Mouse (Mus musculus) MEL (cell line): ENCODE results near the gene Carnmt1.

Source experiments
- CHD2 ChIP-seq: IDR thresholded peaks from 2 replicates; pipeline ENCODE4 v1.6.1; 2011; ENCODE audit warnings: low read length, improper control_type of control experiment
- CTCF ChIP-seq, 3 experiments: IDR thresholded peaks in 2 of 3; conservative IDR thresholded peaks in 1 of 3; 2 replicates each; pipeline ENCODE4 v1.5.1; 2011 to 2012; ENCODE audit warnings: low read length in 3 of 3, low read depth in 2 of 3, mild to moderate bottlenecking in 2 of 3, improper control_type of control experiment in 1 of 3, inconsistent platforms in 1 of 3, mixed read lengths in 1 of 3, moderate library complexity in 1 of 3; ENCODE audit not compliant: control insufficient read depth in 1 of 3, insufficient read depth in 1 of 3, poor library complexity in 1 of 3, severe bottlenecking in 1 of 3
- MAFK ChIP-seq: IDR thresholded peaks from 2 replicates; pipeline ENCODE4 v1.6.1; 2011; ENCODE audit warnings: low read depth, mild to moderate bottlenecking, low read length, improper control_type of control experiment, borderline replicate concordance
- MXI1 ChIP-seq: IDR thresholded peaks from 2 replicates; pipeline ENCODE4 v1.6.1; 2011; ENCODE audit warnings: mild to moderate bottlenecking, low read depth, low read length, improper control_type of control experiment

DNA sequence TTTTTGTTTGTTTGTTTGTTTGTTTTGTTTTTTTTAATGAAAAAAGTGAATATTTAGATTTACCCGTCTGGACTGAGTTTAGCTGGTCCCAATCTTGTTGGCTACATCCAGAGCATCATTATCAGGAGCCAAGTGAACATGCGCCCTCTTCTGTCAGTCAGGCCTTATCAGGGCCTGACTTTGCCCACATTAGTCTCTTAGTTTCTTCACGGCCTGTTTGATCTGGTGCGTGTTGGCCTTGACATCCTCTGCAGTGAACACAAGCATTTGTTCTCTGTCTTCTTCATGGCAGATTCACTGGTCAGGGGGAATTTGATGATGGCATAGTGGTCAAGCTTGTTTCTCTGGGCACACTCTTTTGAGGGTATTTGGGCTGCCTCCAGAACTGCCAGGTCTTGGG is 11.6 kb downstream of the Carnmt1 start:
- TF ChIP-seq CTCF (IDR thresholded peaks at IDR 0.05 in 2 of 3, conservative IDR thresholded peaks at IDR 0.05 in 1 of 3; ENCODE audit: control insufficient read depth in 1 of 3, insufficient read depth in 1 of 3, low read depth in 2 of 3, low read length in 3 of 3, poor library complexity in 1 of 3, severe bottlenecking in 1 of 3) (peak in 2 of 3 experiments; percentile 33 to 53; a peak in 4 of 6 replicates), MXI1 (no peak; the same call in 1 of the 2 replicates), MAFK (no peak), CHD2 (no peak)
